Mouse (Mus musculus): ENCODE data around the gene Aggf1.
A peak's percentile ranks its signal among the peaks of the same experiment; 100 is the strongest.

DNA sequence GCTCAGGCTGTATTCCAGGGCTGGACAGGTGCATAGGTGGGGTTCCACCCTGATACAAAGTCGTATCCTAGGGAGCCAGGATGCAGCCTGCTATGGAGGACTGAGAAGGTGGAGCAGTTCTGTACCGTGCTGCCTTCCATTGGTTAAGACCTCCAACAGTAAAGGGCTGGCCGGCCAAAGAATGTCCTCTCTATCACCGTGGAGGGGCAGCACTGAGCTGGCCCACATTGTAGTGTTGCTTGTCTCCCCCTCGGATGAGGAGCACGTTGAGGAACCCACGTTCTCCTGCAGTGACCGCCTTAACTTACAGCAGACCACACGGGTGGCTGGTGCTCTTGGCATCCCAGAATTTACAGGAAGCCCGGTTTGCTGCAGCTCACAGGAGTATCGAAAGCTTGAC is 44.6 kb downstream of the Aggf1 start:
- TF ChIP-seq CTCF (IDR thresholded peaks at IDR 0.05; ENCODE audit: low read depth) = peak; percentile 27; the same call in 1 of the 2 replicates
- no peak for TF ChIP-seq EP300 (IDR thresholded peaks at IDR 0.05; ENCODE audit: low read depth)

All from liver, embryonic 14.5 days (tissue).